Mouse (Mus musculus) bone marrow, adult 2 months (tissue): Measurements from ENCODE around the gene Exoc3l2.

Source experiments
- CTCF ChIP-seq: fragments of 200-500 bp; IDR thresholded peaks from 2 replicates; pipeline ENCODE4 v1.5.1; 2011; ENCODE audit warnings: low read length, control low read depth; ENCODE audit not compliant: control insufficient read depth, insufficient read depth
- POLR2A ChIP-seq: fragments of 200-500 bp; IDR thresholded peaks from 2 replicates; pipeline ENCODE4 v1.6.1; 2011; ENCODE audit warnings: low read depth, mild to moderate bottlenecking, control low read depth, low read length, borderline replicate concordance; ENCODE audit not compliant: control insufficient read depth

GRCm38 (mm10) chr7:19485488-19485887, 22.4 kb downstream of the Exoc3l2 start:
- no peak for TF ChIP-seq POLR2A
- no peak for TF ChIP-seq CTCF
